Mouse (Mus musculus) small intestine, adult 2 months (tissue): Measurements from ENCODE around the gene Mier3. TPM values are rescaled to one million over a fixed set of nuclear protein-coding genes. Genes with fewer than 3 reads are reported as not detected.

Experiments
- H3K27ac ChIP-seq: fragments of 200-500 bp; 2 replicates; pipeline ENCODE4 v1.5.1; 2012; ENCODE audit warnings: low read depth, low read length, control low read depth, inconsistent platforms; ENCODE audit not compliant: insufficient read depth
- H3K27me3 ChIP-seq: fragments of 200-500 bp; 2 replicates; pipeline ENCODE4 v1.6.1; 2012; ENCODE audit warnings: mild to moderate bottlenecking, moderate library complexity, low read length, inconsistent platforms; ENCODE audit not compliant: control insufficient read depth, insufficient read depth
- H3K36me3 ChIP-seq: fragments of 200-500 bp; 2 replicates; pipeline ENCODE4 v1.6.1; 2012; ENCODE audit warnings: mild to moderate bottlenecking, low read length, control low read depth, inconsistent platforms; ENCODE audit not compliant: control insufficient read depth, insufficient read depth
- H3K4me1 ChIP-seq: fragments of 200-500 bp; 2 replicates; pipeline ENCODE4 v1.6.1; 2012; ENCODE audit warnings: low read length, inconsistent platforms, mixed read lengths; ENCODE audit not compliant: control insufficient read depth, insufficient read depth, insufficient read length
- H3K4me3 ChIP-seq: fragments of 200-500 bp; 2 replicates; pipeline ENCODE4 v1.5.1; 2012; ENCODE audit warnings: low read depth, mild to moderate bottlenecking, control low read depth, inconsistent platforms, low read length, moderate library complexity
- CTCF ChIP-seq: fragments of 200-500 bp; IDR thresholded peaks from 2 replicates; pipeline ENCODE4 v1.5.1; 2012; ENCODE audit warnings: low read depth, mild to moderate bottlenecking, control low read depth, inconsistent platforms, low read length, moderate library complexity, mixed read lengths; ENCODE audit not compliant: insufficient replicate concordance, insufficient read length; ENCODE audit errors: extremely low read depth
- POLR2A ChIP-seq: fragments of 200-500 bp; IDR thresholded peaks from 2 replicates; pipeline ENCODE4 v1.6.1; 2012; ENCODE audit warnings: low read depth, mild to moderate bottlenecking, control low read depth, inconsistent platforms, low read length, moderate library complexity
- WGBS: fragments of 180-500 bp; shearing (Covaris S2); methylation state at CpG from one replicate; pipeline ENCODE4 v1.1.7; 2018; 5-methylcytosine and 5-hydroxymethylcytosine counted together
- polyA plus RNA-seq: library from polyadenylated mRNA; depleted of rRNA; stranded (reverse); fragments of >200 nt; gene quantifications from 2 replicates; pipeline ENCODE4 v1.2.3, GENCODE M21; 2012

Gene Mier3
- polyA plus RNA-seq, 1 experiment: 4.9 TPM

GRCm38 (mm10) chr13:111741204-111741990 lies 60.6 kb downstream of the Mier3 start:
- Histone ChIP-seq H3K36me3 (0 out of 2 replicates have a peak, but pooled peaks cover 1% of the 10 kb centered on the region), H3K4me1 (no peaks in the 10 kb centered on the region), H3K4me3 (no peak overlapping the region), H3K27me3 (no peaks in the 10 kb centered on the region), H3K27ac (no peak overlapping the region)
- WGBS: 75% methylated on average over 7 of the region's 7 CpGs
- TF ChIP-seq CTCF (no peak), POLR2A (no peak)

GRCm38 (mm10) chr13:111741991-111742615 lies 61.3 kb downstream of the Mier3 start:
- Histone ChIP-seq H3K36me3 (peaks cover 6% of the 10 kb centered on the region), H3K27ac (no peak overlapping the region), H3K4me3 (no peak overlapping the region), H3K4me1 (no peaks in the 10 kb centered on the region), H3K27me3 (no peaks in the 10 kb centered on the region)
- TF ChIP-seq CTCF: no peak; the same call in 1 of the 2 replicates
- no peak for TF ChIP-seq POLR2A
- 61% methylated on average over 6 of the region's 6 CpGs for WGBS

- Histone ChIP-seq H3K4me3 (no peak overlapping the region), H3K27me3 (no peaks in the 10 kb centered on the region), H3K4me1 (no peaks in the 10 kb centered on the region), H3K27ac (no peak overlapping the region), H3K36me3 (peaks cover 18% of the 10 kb centered on the region)
- TF ChIP-seq CTCF (no peak), POLR2A (no peak)
- WGBS: 72% methylated on average over 6 of the region's 6 CpGs
Measured at GRCm38 (mm10) chr13:111744233-111745000, 63.6 kb downstream of the Mier3 start.

GRCm38 (mm10) chr13:111745216-111745615 lies 64.4 kb downstream of the Mier3 start:
- Histone ChIP-seq H3K36me3 (peaks cover 25% of the 10 kb centered on the region), H3K27me3 (no peaks in the 10 kb centered on the region), H3K4me1 (no peaks in the 10 kb centered on the region), H3K4me3 (no peak overlapping the region), H3K27ac (no peak overlapping the region)
- 64% methylated on average over 7 of the region's 7 CpGs for WGBS
- TF ChIP-seq POLR2A (no peak), CTCF (no peak)

GRCm38 (mm10) chr13:111746831-111747230 lies 66.1 kb downstream of the Mier3 start:
- Histone ChIP-seq H3K4me1 (no peaks in the 10 kb centered on the region), H3K4me3 (no peak overlapping the region), H3K27me3 (no peaks in the 10 kb centered on the region), H3K36me3 (peaks cover 38% of the 10 kb centered on the region), H3K27ac (no peak overlapping the region)
- 96% methylated on average over 5 of the region's 5 CpGs for WGBS
- TF ChIP-seq POLR2A (no peak), CTCF (no peak)

- TF ChIP-seq POLR2A: no peak
- H3K36me3 ChIP-seq: peaks cover 51% of the 10 kb centered on the region
Measured at GRCm38 (mm10) chr13:111748301-111749062, 67.7 kb downstream of the Mier3 start.

More at GRCm38 (mm10) chr13:111748301-111749062, 67.7 kb downstream of the Mier3 start:
- WGBS: 92% methylated on average over 28 of the region's 28 CpGs
- Histone ChIP-seq H3K4me3 (no peak overlapping the region), H3K4me1 (no peaks in the 10 kb centered on the region), H3K27ac (no peak overlapping the region), H3K27me3 (no peaks in the 10 kb centered on the region)
